Mouse (Mus musculus) embryonic facial prominence, embryonic 11.5 days (tissue): ENCODE results near the gene Kifc3. TPM values are rescaled to one million over a fixed set of nuclear protein-coding genes. Genes with fewer than 3 reads are reported as not detected.

Experiments used
- ATAC-seq: fragments of 200-750 bp; cut with Nextera tagmentation; replicated peaks from 2 replicates; pipeline ENCODE4 v1.8.0; 2017; ENCODE audit warnings: low read depth; ENCODE audit not compliant: insufficient number of reproducible peaks, low FRiP score, low TSS enrichment
- DNase-seq: peaks from one replicate; pipeline ENCODE4 v3.0.0-alpha.2; 2015; ENCODE audit warnings: low spot score
- H3K27ac ChIP-seq: fragments of 300-500 bp; sonication (generic); replicated peaks from 2 replicates; pipeline ENCODE4 v1.5.1; 2014; ENCODE audit warnings: mild to moderate bottlenecking, low read depth, low read length, control low read depth
- H3K27me3 ChIP-seq: fragments of 300-500 bp; sonication (generic); 2 replicates; pipeline ENCODE4 v1.6.1; 2014; ENCODE audit warnings: mild to moderate bottlenecking, low read length, moderate library complexity, mixed read lengths; ENCODE audit not compliant: control insufficient read depth, insufficient read depth
- H3K36me3 ChIP-seq: fragments of 300-500 bp; sonication (generic); replicated peaks from 2 replicates; pipeline ENCODE4 v1.6.1; 2014; ENCODE audit warnings: low read depth, mild to moderate bottlenecking, low read length, moderate library complexity, mixed read lengths; ENCODE audit not compliant: control insufficient read depth, insufficient read depth
- H3K4me1 ChIP-seq: fragments of 300-500 bp; sonication (generic); 2 replicates; pipeline ENCODE4 v1.6.1; 2014; ENCODE audit warnings: low read length, mixed read lengths; ENCODE audit not compliant: control insufficient read depth, insufficient read depth
- H3K4me2 ChIP-seq: fragments of 300-500 bp; sonication (generic); 2 replicates; pipeline ENCODE4 v1.6.1; 2014; ENCODE audit warnings: low read depth, mild to moderate bottlenecking, control low read depth, low read length, moderate library complexity
- H3K4me3 ChIP-seq: fragments of 300-500 bp; sonication (generic); 2 replicates; pipeline ENCODE4 v1.5.1; 2014; ENCODE audit warnings: low read depth, low read length, control low read depth
- H3K9ac ChIP-seq: fragments of 300-500 bp; sonication (generic); replicated peaks from 2 replicates; pipeline ENCODE4 v1.6.1; 2014; ENCODE audit warnings: mild to moderate bottlenecking, control low read depth, low read length
- H3K9me3 ChIP-seq: fragments of 300-500 bp; sonication (generic); replicated peaks from 2 replicates; pipeline ENCODE4 v1.6.1; 2016; ENCODE audit warnings: mild to moderate bottlenecking, low read length, inconsistent platforms, mixed read lengths; ENCODE audit not compliant: control insufficient read depth
- WGBS: fragments of 180-500 bp; shearing (Covaris S2); extraction: QIAGEN DNeasy Blood & Tissue Kit; methylation state at CpG from one replicate; pipeline ENCODE4 v1.1.7; 2014; 5-methylcytosine and 5-hydroxymethylcytosine counted together
- polyA plus RNA-seq: library from polyadenylated mRNA; unstranded; fragments of >200 nt; fragmentation: Nextera tagmentation; extraction: Ambion mirVana; gene quantifications from 2 replicates; pipeline ENCODE4 v1.2.1, GENCODE M21; 2014

Gene Kifc3
- polyA plus RNA-seq, 1 experiment from 2014 or later, result 3.9 TPM

- no peaks in the 10 kb centered on the region for H3K9me3 ChIP-seq
- no peak overlapping the region for H3K9ac ChIP-seq
- H3K27ac ChIP-seq, result no peak overlapping the region
- ATAC-seq (no peak), DNase-seq (peak; percentile 68)
- H3K36me3 ChIP-seq, result no peaks in the 10 kb centered on the region; the same call in none of the 2 replicates
- WGBS, result 30% methylated on average over 5 of the region's 5 CpGs
- H3K27me3 ChIP-seq, result no peaks in the 10 kb centered on the region
- no peak overlapping the region for H3K4me2 ChIP-seq
- H3K4me1 ChIP-seq, result no peaks in the 10 kb centered on the region
- no peak overlapping the region for H3K4me3 ChIP-seq
Measured at GRCm38 (mm10) chr8:95099009-95099408, 103.6 kb downstream of the Kifc3 start.

GRCm38 (mm10) chr8:95093574-95093973 is 109.0 kb downstream of the Kifc3 start:
- WGBS, result 93% methylated on average over 4 of the region's 4 CpGs
- Histone ChIP-seq H3K4me1 (no peaks in the 10 kb centered on the region), H3K27me3 (no peaks in the 10 kb centered on the region), H3K4me3 (no peak overlapping the region), H3K4me2 (no peak overlapping the region), H3K9ac (no peak overlapping the region), H3K36me3 (peaks cover 4% of the 10 kb centered on the region), H3K9me3 (no peaks in the 10 kb centered on the region), H3K27ac (no peak overlapping the region)
- no peak for DNase-seq
- ATAC-seq, result no peak

GRCm38 (mm10) chr8:95085432-95086141 is 117.0 kb downstream of the Kifc3 start:
- H3K4me3 ChIP-seq, result no peak overlapping the region
- WGBS, result 85% methylated on average over 7 of the region's 7 CpGs
- no peak for ATAC-seq
- no peaks in the 10 kb centered on the region for H3K9me3 ChIP-seq
- H3K27ac ChIP-seq, result no peak overlapping the region
- DNase-seq, result no peak
- H3K27me3 ChIP-seq, result no peaks in the 10 kb centered on the region
- no peak overlapping the region; the same call in 1 of the 2 replicates for H3K4me2 ChIP-seq
- H3K36me3 ChIP-seq, result peaks cover 4% of the 10 kb centered on the region
- H3K4me1 ChIP-seq, result no peaks in the 10 kb centered on the region
- H3K9ac ChIP-seq, result no peak overlapping the region

- peaks cover 4% of the 10 kb centered on the region for H3K36me3 ChIP-seq
- no peak overlapping the region for H3K9ac ChIP-seq
- DNase-seq (no peak), ATAC-seq (no peak)
- H3K9me3 ChIP-seq, result no peaks in the 10 kb centered on the region
- H3K4me1 ChIP-seq, result no peaks in the 10 kb centered on the region
- H3K27ac ChIP-seq, result no peak overlapping the region
- no peaks in the 10 kb centered on the region for H3K27me3 ChIP-seq
- 83% methylated on average over 10 of the region's 10 CpGs for WGBS
- no peak overlapping the region for H3K4me3 ChIP-seq
- H3K4me2 ChIP-seq, result no peak overlapping the region; the same call in 1 of the 2 replicates
Measured at GRCm38 (mm10) chr8:95084744-95085431, 117.7 kb downstream of the Kifc3 start.

- H3K4me2 ChIP-seq, result no peak overlapping the region
- no peak overlapping the region for H3K4me3 ChIP-seq
- H3K4me1 ChIP-seq, result no peaks in the 10 kb centered on the region
- WGBS, result 89% methylated on average over 4 of the region's 4 CpGs
- no peak overlapping the region for H3K27ac ChIP-seq
- no peak for ATAC-seq
- H3K9ac ChIP-seq, result no peak overlapping the region
- no peaks in the 10 kb centered on the region for H3K27me3 ChIP-seq
- no peaks in the 10 kb centered on the region for H3K9me3 ChIP-seq
- H3K36me3 ChIP-seq, result peaks cover 4% of the 10 kb centered on the region
- DNase-seq, result no peak
Measured at GRCm38 (mm10) chr8:95084261-95084660, 118.4 kb downstream of the Kifc3 start.

- peak overlapping the region; percentile 37 for H3K4me2 ChIP-seq
- no peak for ATAC-seq
- peak overlapping the region; percentile 74 for H3K9ac ChIP-seq
- H3K36me3 ChIP-seq, result no peaks in the 10 kb centered on the region
- H3K9me3 ChIP-seq, result no peaks in the 10 kb centered on the region
- DNase-seq, result peak; percentile 8
- WGBS, result 7% methylated on average over 11 of the region's 11 CpGs
- H3K4me1 ChIP-seq, result no peaks in the 10 kb centered on the region
- H3K27me3 ChIP-seq, result no peaks in the 10 kb centered on the region
- no peak overlapping the region for H3K27ac ChIP-seq
- peak overlapping the region; percentile 66 for H3K4me3 ChIP-seq
Measured at GRCm38 (mm10) chr8:95081650-95082049, 121.0 kb downstream of the Kifc3 start.

GRCm38 (mm10) chr8:95080381-95081341 is 122.0 kb downstream of the Kifc3 start, which contains the start of gene Katnb1:
TSS of gene Katnb1 (plus strand) at chr8:95081186.
- Histone ChIP-seq H3K27me3 (no peaks in the 10 kb centered on the region), H3K9me3 (no peaks in the 10 kb centered on the region), H3K27ac (peak within 1 kb of the TSS; percentile 28; the same call in 1 of the 2 replicates), H3K4me1 (no peaks in the 10 kb centered on the region), H3K36me3 (no peaks in the 10 kb centered on the region), H3K9ac (peak within 1 kb of the TSS; percentile 74), H3K4me2 (peak within 1 kb of the TSS; percentile 57), H3K4me3 (peak within 1 kb of the TSS; percentile 66)
- peak; percentile 99 for DNase-seq
- peak; percentile 97 for ATAC-seq
- under 1% methylated on average over 47 of the region's 47 CpGs for WGBS
